Mouse (Mus musculus) MEL (cell line): ENCODE data around the gene Aip. TPM values are rescaled to one million over a fixed set of nuclear protein-coding genes. Genes with fewer than 3 reads are reported as not detected.

Experiments used
- DNase-seq: peaks from one replicate; pipeline ENCODE4 v3.0.0; 2011; ENCODE audit warnings: low read depth, low spot score
- H3K27ac ChIP-seq: 2 replicates; pipeline ENCODE4 v1.5.1; 2012; ENCODE audit warnings: low read depth, mild to moderate bottlenecking, control low read depth, low read length, moderate library complexity; ENCODE audit not compliant: control insufficient read depth
- H3K27me3 ChIP-seq, 2 experiments: fragments of 150-350 bp in 1 of 2; sonication (generic) in 1 of 2; 2 replicates each; pipeline ENCODE4 v1.6.1; 2012; ENCODE audit warnings: low read length in 2 of 2, mild to moderate bottlenecking in 2 of 2, improper control_type of control experiment in 1 of 2, moderate library complexity in 1 of 2; ENCODE audit not compliant: insufficient read depth in 2 of 2, control insufficient read depth in 1 of 2
- H3K36me3 ChIP-seq, 2 experiments: 2 replicates each; pipeline ENCODE4 v1.6.1; 2012 to 2014; ENCODE audit warnings: low read length in 2 of 2, improper control_type of control experiment in 1 of 2, inconsistent platforms in 1 of 2, mild to moderate bottlenecking in 1 of 2; ENCODE audit not compliant: insufficient read depth in 2 of 2, control insufficient read depth in 1 of 2
- H3K4me1 ChIP-seq, 2 experiments: fragments of 150-350 bp in 1 of 2; sonication (generic) in 1 of 2; 2 replicates each; pipeline ENCODE4 v1.6.1; 2012; ENCODE audit warnings: low read length in 2 of 2, improper control_type of control experiment in 1 of 2, mild to moderate bottlenecking in 1 of 2; ENCODE audit not compliant: insufficient read depth in 2 of 2, control insufficient read depth in 1 of 2
- H3K4me3 ChIP-seq, 2 experiments: fragments of 150-350 bp in 1 of 2; sonication (generic) in 1 of 2; 2 replicates each; pipeline ENCODE4 v1.5.1; 2012; ENCODE audit warnings: low read depth in 2 of 2, low read length in 2 of 2, mild to moderate bottlenecking in 2 of 2, moderate library complexity in 2 of 2, control low read depth in 1 of 2, improper control_type of control experiment in 1 of 2; ENCODE audit not compliant: control insufficient read depth in 1 of 2, insufficient read depth in 1 of 2
- H3K79me2 ChIP-seq: 2 replicates; pipeline ENCODE4 v1.6.1; 2012; ENCODE audit warnings: mild to moderate bottlenecking, low read length, moderate library complexity; ENCODE audit not compliant: control insufficient read depth, poor library complexity, insufficient read depth
- H3K9ac ChIP-seq: 2 replicates; pipeline ENCODE4 v1.6.1; 2012; ENCODE audit warnings: low read depth, mild to moderate bottlenecking, control low read depth, low read length, moderate library complexity; ENCODE audit not compliant: control insufficient read depth, poor library complexity, severe bottlenecking
- H3K9me3 ChIP-seq: fragments of 150-350 bp; sonication (generic); replicated peaks from 2 replicates; pipeline ENCODE4 v1.6.1; 2012; ENCODE audit warnings: mild to moderate bottlenecking, low read length, improper control_type of control experiment, moderate library complexity; ENCODE audit not compliant: insufficient read depth
- CHD2 ChIP-seq: IDR thresholded peaks from 2 replicates; pipeline ENCODE4 v1.6.1; 2011; ENCODE audit warnings: low read length, improper control_type of control experiment
- CTCF ChIP-seq, 3 experiments: IDR thresholded peaks in 2 of 3; conservative IDR thresholded peaks in 1 of 3; 2 replicates each; pipeline ENCODE4 v1.5.1; 2011 to 2012; ENCODE audit warnings: low read length in 3 of 3, low read depth in 2 of 3, mild to moderate bottlenecking in 2 of 3, improper control_type of control experiment in 1 of 3, inconsistent platforms in 1 of 3, mixed read lengths in 1 of 3, moderate library complexity in 1 of 3; ENCODE audit not compliant: control insufficient read depth in 1 of 3, insufficient read depth in 1 of 3, poor library complexity in 1 of 3, severe bottlenecking in 1 of 3
- ELF1 ChIP-seq: IDR thresholded peaks from 2 replicates; pipeline ENCODE4 v1.6.1; 2014; ENCODE audit warnings: low read depth, mild to moderate bottlenecking, inconsistent platforms, low read length, improper control_type of control experiment, moderate library complexity
- ETS1 ChIP-seq: IDR thresholded peaks from 2 replicates; pipeline ENCODE4 v1.6.1; 2012; ENCODE audit warnings: low read depth, mild to moderate bottlenecking, inconsistent platforms, low read length, improper control_type of control experiment, moderate library complexity
- GATA1 ChIP-seq: IDR thresholded peaks from 2 replicates; pipeline ENCODE4 v1.6.1; 2011; ENCODE audit warnings: low read depth, low read length, improper control_type of control experiment
- JUND ChIP-seq: IDR thresholded peaks from 2 replicates; pipeline ENCODE4 v1.6.1; 2011; ENCODE audit warnings: low read depth, mild to moderate bottlenecking, improper control_type of control experiment, low read length
- MAFK ChIP-seq: IDR thresholded peaks from 2 replicates; pipeline ENCODE4 v1.6.1; 2011; ENCODE audit warnings: low read depth, mild to moderate bottlenecking, low read length, improper control_type of control experiment, borderline replicate concordance
- NELFE ChIP-seq: IDR thresholded peaks from 2 replicates; pipeline ENCODE4 v1.6.1; 2011; ENCODE audit warnings: low read depth, low read length, improper control_type of control experiment
- TCF12 ChIP-seq: IDR thresholded peaks from 2 replicates; pipeline ENCODE4 v1.6.1; 2014; ENCODE audit warnings: low read depth, mild to moderate bottlenecking, inconsistent platforms, low read length, improper control_type of control experiment, moderate library complexity
- UBTF ChIP-seq: IDR thresholded peaks from 2 replicates; pipeline ENCODE4 v1.6.1; 2012; ENCODE audit warnings: low read depth, mild to moderate bottlenecking, inconsistent platforms, low read length, improper control_type of control experiment, moderate library complexity, borderline replicate concordance; ENCODE audit not compliant: insufficient read depth
- ZNF384 ChIP-seq: IDR thresholded peaks from 2 replicates; pipeline ENCODE4 v1.6.1; 2012; ENCODE audit warnings: low read depth, mild to moderate bottlenecking, inconsistent platforms, low read length, improper control_type of control experiment
- polyA plus RNA-seq, 2 experiments: library from polyadenylated mRNA; stranded (reverse) in 1 of 2; unstranded in 1 of 2; fragments of >175 nt in 1 of 2; fragments of >200 nt in 1 of 2; gene quantifications; 2 replicates each; pipeline versions ENCODE4 v1.2.1 to v1.2.4; 2012; ENCODE audit warnings: low replicate concordance in 2 of 2, low read depth in 1 of 2; ENCODE audit not compliant: insufficient read length in 2 of 2, insufficient read depth in 1 of 2, missing spikeins in 1 of 2
- total RNA-seq: library from RNA; depleted of rRNA; stranded (reverse); fragments of 300-350 nt; gene quantifications from 2 replicates; pipeline ENCODE4 v1.2.3, GENCODE M21; 2012

Gene Aip
- total and polyA plus RNA-seq, 3 experiments = 37.8 to 101 TPM; not detected in 1

- peaks cover 4% of the 10 kb centered on the region for H3K79me2 ChIP-seq
- TF ChIP-seq JUND (no peak), TCF12 (no peak), GATA1 (no peak), ELF1 (no peak), ZNF384 (no peak), CHD2 (no peak)
- TF ChIP-seq, all 39 proteins: peak for 0
- no peak for DNase-seq
- peaks cover 2 to 20% of the 10 kb centered on the region in 2 experiments for H3K4me1 ChIP-seq
- no peak overlapping the region for H3K4me3 ChIP-seq
- no peaks in the 10 kb centered on the region for H3K27me3 ChIP-seq
- no peak overlapping the region for H3K27ac ChIP-seq
- no peak overlapping the region for H3K9ac ChIP-seq
- H3K9me3 ChIP-seq = no peaks in the 10 kb centered on the region
- H3K36me3 ChIP-seq = peaks cover 0 to 10% of the 10 kb centered on the region in 2 experiments; a peak in 3 of 4 replicates
Observed at GRCm38 (mm10) chr19:4164721-4165120, 39.1 kb upstream of the Aip start.

DNA sequence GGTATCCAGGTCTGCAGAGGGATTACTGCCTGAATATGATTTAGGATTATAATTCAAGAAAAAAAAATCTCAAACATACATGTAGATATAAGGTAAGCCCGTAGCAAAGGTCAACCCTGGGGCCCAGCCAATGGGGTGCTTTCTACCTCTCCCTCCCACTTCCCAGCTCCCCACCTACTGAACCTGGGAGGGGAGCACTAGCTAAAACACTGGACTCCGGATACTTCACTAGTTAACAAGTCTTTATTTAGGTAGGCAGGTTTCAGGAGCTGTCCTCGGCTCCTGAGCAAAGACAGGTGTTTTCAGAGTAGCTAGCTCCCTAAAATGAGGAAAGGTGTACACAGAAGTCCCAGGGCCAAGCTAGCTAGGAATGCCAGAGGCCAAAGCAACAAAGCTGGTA is 38.4 kb upstream of the Aip start:
- TF ChIP-seq UBTF = no peak
- no peak for TF ChIP-seq CTCF (IDR thresholded peaks at IDR 0.05 in 2 of 3, conservative IDR thresholded peaks at IDR 0.05 in 1 of 3; ENCODE audit: control insufficient read depth in 1 of 3, insufficient read depth in 1 of 3, low read depth in 2 of 3, low read length in 3 of 3, poor library complexity in 1 of 3, severe bottlenecking in 1 of 3)
- TF ChIP-seq NELFE = no peak
- TF ChIP-seq, all 39 proteins: peak for 0
- H3K27ac ChIP-seq = no peak overlapping the region
- no peaks in the 10 kb centered on the region for H3K9me3 ChIP-seq
- H3K79me2 ChIP-seq = peaks cover 4% of the 10 kb centered on the region
- H3K36me3 ChIP-seq = peaks cover 0 to 10% of the 10 kb centered on the region in 2 experiments; a peak in 3 of 4 replicates
- no peak overlapping the region for H3K4me3 ChIP-seq
- 0 out of 2 replicates have a peak overlapping the region, but pooled peaks have one; percentile 20 for H3K9ac ChIP-seq
- no peaks in the 10 kb centered on the region for H3K27me3 ChIP-seq
- H3K4me1 ChIP-seq = peaks cover 2 to 20% of the 10 kb centered on the region in 2 experiments
- DNase-seq = no peak

DNA sequence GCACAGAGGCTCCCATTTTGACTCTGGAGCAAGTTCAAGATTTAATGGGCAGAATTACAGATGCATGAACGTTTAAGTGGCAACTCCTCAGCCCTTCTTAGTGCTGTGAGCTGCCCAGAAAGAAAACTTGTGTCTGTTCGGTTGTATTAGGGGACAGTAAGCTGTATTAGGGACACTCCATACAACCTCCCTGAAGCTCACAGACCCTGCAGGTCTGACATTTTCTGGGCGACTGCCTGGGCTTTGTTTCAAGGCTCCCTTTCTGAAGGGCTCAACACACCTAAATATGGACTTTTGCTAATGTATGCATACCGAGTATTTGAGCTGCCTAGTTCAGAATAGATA is 37.9 kb upstream of the Aip start:
- H3K9me3 ChIP-seq = no peaks in the 10 kb centered on the region
- peaks cover 4% of the 10 kb centered on the region for H3K79me2 ChIP-seq
- peaks cover 0 to 10% of the 10 kb centered on the region in 2 experiments; a peak in 3 of 4 replicates for H3K36me3 ChIP-seq
- 0 out of 2 replicates have a peak, but pooled peaks have one; percentile 3 for TF ChIP-seq ETS1
- TF ChIP-seq MAFK = no peak
- TF ChIP-seq, all 39 proteins: peak for 1
- Histone ChIP-seq H3K27ac (peak overlapping the region; percentile 50), H3K4me1 (peaks cover 2 to 20% of the 10 kb centered on the region in 2 experiments), H3K4me3 (peak overlapping the region; percentile 67 to 87), H3K9ac (peak overlapping the region; percentile 62), H3K27me3 (no peaks in the 10 kb centered on the region)
- DNase-seq = no peak
